Mouse (Mus musculus) midbrain, embryonic 14.5 days (tissue): ENCODE measurements around the gene D6Ertd527e. TPM values are rescaled to one million over a fixed set of nuclear protein-coding genes. Genes with fewer than 3 reads are reported as not detected.

Experiments used
- ATAC-seq: fragments of 200-750 bp; cut with Nextera tagmentation; 2 replicates; pipeline ENCODE4 v1.8.0; 2017; ENCODE audit warnings: moderate number of reproducible peaks, moderate library complexity; ENCODE audit not compliant: low FRiP score, low TSS enrichment
- DNase-seq: peaks from one replicate; pipeline ENCODE4 v3.0.0-alpha.2; 2015
- H3K27ac ChIP-seq: fragments of 300-500 bp; sonication (generic); replicated peaks from 2 replicates; pipeline ENCODE4 v1.5.1; 2014; ENCODE audit warnings: mild to moderate bottlenecking, low read depth, low read length, moderate library complexity
- H3K27me3 ChIP-seq: fragments of 300-500 bp; sonication (generic); 2 replicates; pipeline ENCODE4 v1.6.1; 2014; ENCODE audit warnings: low read length, control low read depth, mixed read lengths; ENCODE audit not compliant: control insufficient read depth, insufficient read depth
- H3K36me3 ChIP-seq: fragments of 300-500 bp; sonication (generic); 2 replicates; pipeline ENCODE4 v1.6.1; 2014; ENCODE audit warnings: low read length, control low read depth; ENCODE audit not compliant: control insufficient read depth, insufficient read depth
- H3K4me1 ChIP-seq: fragments of 300-500 bp; sonication (generic); 2 replicates; pipeline ENCODE4 v1.6.1; 2014; ENCODE audit warnings: mild to moderate bottlenecking, antibody characterized with exemption, low read length, control low read depth; ENCODE audit not compliant: control insufficient read depth, insufficient read depth
- H3K4me2 ChIP-seq: fragments of 300-500 bp; sonication (generic); 2 replicates; pipeline ENCODE4 v1.6.1; 2014; ENCODE audit warnings: mild to moderate bottlenecking, low read length, moderate library complexity
- H3K4me3 ChIP-seq: fragments of 300-500 bp; sonication (generic); replicated peaks from 2 replicates; pipeline ENCODE4 v1.5.1; 2014; ENCODE audit warnings: low read depth, low read length
- H3K9ac ChIP-seq: fragments of 300-500 bp; sonication (generic); replicated peaks from 2 replicates; pipeline ENCODE4 v1.6.1; 2014; ENCODE audit warnings: mild to moderate bottlenecking, low read length, moderate library complexity
- H3K9me3 ChIP-seq: fragments of 300-500 bp; sonication (generic); 2 replicates; pipeline ENCODE4 v1.6.1; 2016; ENCODE audit warnings: low read length, control low read depth, mixed read lengths; ENCODE audit not compliant: control insufficient read depth
- WGBS: fragments of 180-500 bp; shearing (Covaris S2); extraction: QIAGEN DNeasy Blood & Tissue Kit; methylation state at CpG from one replicate; pipeline ENCODE4 v1.1.7; 2014; 5-methylcytosine and 5-hydroxymethylcytosine counted together
- polyA plus RNA-seq: library from polyadenylated mRNA; unstranded; fragments of >200 nt; fragmentation: Nextera tagmentation; extraction: Ambion mirVana; gene quantifications from 2 replicates; pipeline ENCODE4 v1.2.1, GENCODE M21; 2014

Gene D6Ertd527e
- polyA plus RNA-seq, 1 experiment from 2014 or later, result not detected

DNA sequence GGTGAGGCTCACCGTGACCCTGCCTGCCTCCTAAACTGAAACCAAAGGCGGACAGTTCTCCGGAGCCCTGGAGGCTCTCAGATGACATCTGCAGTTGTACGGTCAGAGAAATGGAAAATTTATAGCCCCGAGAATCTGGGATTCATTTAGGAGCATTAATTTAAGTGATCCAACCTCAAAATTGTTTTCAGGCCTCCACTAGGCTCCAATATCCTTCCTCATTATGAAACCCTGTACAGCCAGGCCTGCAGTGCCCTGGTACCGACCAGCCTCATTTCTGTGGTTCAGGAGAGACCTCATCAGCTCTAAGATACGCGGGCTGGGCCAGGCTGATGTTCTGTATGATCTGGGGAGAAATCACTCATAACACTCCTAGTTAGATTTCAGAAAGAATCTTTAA, 46.9 kb downstream of the D6Ertd527e start:
- Histone ChIP-seq H3K27me3 (no peaks in the 10 kb centered on the region), H3K9ac (no peak overlapping the region), H3K4me3 (no peak overlapping the region), H3K4me1 (no peaks in the 10 kb centered on the region), H3K4me2 (no peak overlapping the region), H3K9me3 (no peaks in the 10 kb centered on the region), H3K36me3 (no peaks in the 10 kb centered on the region), H3K27ac (no peak overlapping the region)
- DNase-seq (no peak), ATAC-seq (no peak)
- WGBS, result 95% methylated on average over 8 of the region's 8 CpGs

DNA sequence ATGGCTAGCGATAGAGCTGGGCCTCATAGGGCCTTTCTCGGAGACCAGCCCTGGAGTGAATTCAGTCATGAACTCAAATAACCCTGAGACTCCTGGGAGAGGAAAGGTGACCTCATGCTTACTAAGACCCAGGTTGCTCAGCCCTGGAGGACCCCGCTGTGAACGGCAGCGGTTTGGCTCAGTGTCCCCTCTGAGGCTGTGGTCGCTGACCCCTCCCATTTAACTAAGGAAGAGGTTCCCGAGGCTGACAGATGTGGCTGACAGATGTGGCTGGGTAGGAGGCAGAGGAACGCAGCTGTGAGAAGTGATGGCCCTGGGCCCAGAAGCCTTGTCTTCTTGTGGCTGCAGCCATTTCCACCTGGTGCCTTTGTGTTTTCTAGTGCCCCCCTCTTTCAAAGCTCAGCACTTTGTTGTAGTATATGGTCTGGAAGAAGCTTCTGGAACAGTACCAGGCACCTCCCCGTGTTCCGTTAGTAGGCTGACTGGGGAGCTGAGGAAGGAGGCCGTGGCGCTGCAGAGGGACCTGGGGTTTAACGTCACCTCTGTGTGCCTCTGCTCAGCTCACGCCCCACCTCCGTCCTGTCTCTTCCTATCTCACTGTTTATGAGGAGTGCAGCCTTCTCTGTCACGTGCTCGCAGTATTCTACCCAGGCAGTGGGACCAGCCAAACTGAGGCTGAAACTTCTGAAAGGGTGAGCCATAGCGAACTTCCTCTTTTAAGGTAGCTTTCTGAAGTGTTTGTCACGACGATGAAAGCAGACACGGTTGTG, 48.1 kb downstream of the D6Ertd527e start:
- no peaks in the 10 kb centered on the region for H3K27me3 ChIP-seq
- no peak overlapping the region for H3K9ac ChIP-seq
- 83% methylated on average over 21 of the region's 21 CpGs for WGBS
- no peak overlapping the region for H3K4me3 ChIP-seq
- DNase-seq (no peak), ATAC-seq (no peak)
- no peak overlapping the region for H3K27ac ChIP-seq
- H3K4me1 ChIP-seq, result no peaks in the 10 kb centered on the region
- no peaks in the 10 kb centered on the region for H3K9me3 ChIP-seq
- H3K36me3 ChIP-seq, result no peaks in the 10 kb centered on the region
- H3K4me2 ChIP-seq, result no peak overlapping the region

DNA sequence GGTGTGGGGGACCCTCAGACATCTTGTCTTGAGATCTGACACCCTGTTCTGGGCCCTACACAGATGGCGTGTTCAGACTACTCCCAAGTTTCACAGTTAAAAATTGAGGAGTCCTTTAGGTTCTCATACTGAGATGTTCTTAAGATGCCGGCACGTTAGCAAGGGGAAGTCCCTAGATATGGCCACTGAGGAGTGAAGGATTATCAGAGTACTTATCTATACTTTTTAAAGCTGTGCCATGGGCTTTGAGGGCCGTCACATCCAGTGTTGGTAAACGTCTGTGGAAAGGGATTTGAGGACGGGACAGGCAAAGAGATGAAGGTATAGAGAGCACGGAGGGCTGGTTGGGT, 48.7 kb downstream of the D6Ertd527e start:
- no peak overlapping the region for H3K4me2 ChIP-seq
- no peak for ATAC-seq
- WGBS, result 88% methylated on average over 7 of the region's 7 CpGs

DNA sequence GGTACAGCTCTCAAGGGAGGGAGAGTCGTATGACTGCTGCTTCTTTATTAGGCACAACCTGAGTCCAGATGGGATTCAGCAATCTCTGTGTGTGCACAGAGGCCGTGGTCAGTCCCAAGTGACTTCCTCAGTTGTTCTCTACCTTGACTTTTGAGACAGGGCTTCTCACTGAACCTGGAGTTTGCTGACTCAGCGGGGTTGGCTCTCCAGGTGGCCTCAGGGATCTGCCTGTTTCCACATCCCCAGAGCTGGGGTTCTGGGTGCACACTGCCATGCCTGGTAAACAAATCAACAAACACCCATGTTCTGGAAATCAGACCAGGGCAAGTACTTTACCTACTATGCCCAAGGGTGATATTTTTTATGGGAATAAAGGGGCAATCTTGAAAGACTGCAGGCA, 49.3 kb downstream of the D6Ertd527e start:
- no peak for DNase-seq
- H3K9me3 ChIP-seq, result no peaks in the 10 kb centered on the region
- H3K4me1 ChIP-seq, result no peaks in the 10 kb centered on the region
- no peak overlapping the region for H3K4me3 ChIP-seq
- H3K27ac ChIP-seq, result no peak overlapping the region
- H3K9ac ChIP-seq, result no peak overlapping the region
- no peaks in the 10 kb centered on the region for H3K27me3 ChIP-seq
- no peak for ATAC-seq
- WGBS, result 91% methylated on average over 3 of the region's 3 CpGs
- no peaks in the 10 kb centered on the region for H3K36me3 ChIP-seq
- H3K4me2 ChIP-seq, result no peak overlapping the region

More for the DNA sequence above, 48.7 kb downstream of the D6Ertd527e start:
- Histone ChIP-seq H3K4me3 (no peak overlapping the region), H3K9ac (no peak overlapping the region), H3K4me1 (no peaks in the 10 kb centered on the region), H3K27me3 (no peaks in the 10 kb centered on the region), H3K36me3 (no peaks in the 10 kb centered on the region), H3K27ac (no peak overlapping the region), H3K9me3 (no peaks in the 10 kb centered on the region)
- DNase-seq, result no peak

DNA sequence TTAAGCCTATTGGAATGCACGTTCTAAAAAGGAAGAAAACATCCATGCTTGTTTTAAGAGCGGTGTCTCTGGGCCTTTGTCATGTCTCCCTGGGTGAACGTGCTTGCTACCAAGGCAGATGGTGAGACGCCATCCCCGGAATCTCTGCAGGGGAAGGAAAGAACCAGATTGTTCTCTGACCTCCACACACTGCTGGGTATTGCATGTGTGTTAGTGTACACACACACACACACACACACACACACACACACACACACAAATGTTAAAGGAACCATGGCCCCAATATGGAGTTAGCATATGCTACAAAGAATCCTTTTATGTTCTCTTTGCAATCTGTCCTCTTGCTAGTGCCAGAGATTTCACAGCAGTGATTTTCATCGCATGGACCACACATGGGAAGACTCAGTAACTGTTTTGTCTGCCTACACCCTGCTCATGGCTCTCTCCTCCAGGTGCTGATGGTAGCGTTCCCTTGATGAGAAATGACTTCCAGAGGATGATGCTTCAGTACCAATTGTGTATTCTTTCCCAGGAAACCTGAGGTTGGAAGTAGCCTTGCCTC, 53.6 kb downstream of the D6Ertd527e start:
- Histone ChIP-seq H3K27me3 (no peaks in the 10 kb centered on the region), H3K4me2 (no peak overlapping the region), H3K9ac (no peak overlapping the region), H3K36me3 (no peaks in the 10 kb centered on the region), H3K4me3 (no peak overlapping the region), H3K4me1 (no peaks in the 10 kb centered on the region), H3K9me3 (no peaks in the 10 kb centered on the region), H3K27ac (no peak overlapping the region)
- whole genome bisulfite sequencing, result 85% methylated on average over 7 of the region's 7 CpGs
- DNase-seq (no peak), ATAC-seq (no peak)

DNA sequence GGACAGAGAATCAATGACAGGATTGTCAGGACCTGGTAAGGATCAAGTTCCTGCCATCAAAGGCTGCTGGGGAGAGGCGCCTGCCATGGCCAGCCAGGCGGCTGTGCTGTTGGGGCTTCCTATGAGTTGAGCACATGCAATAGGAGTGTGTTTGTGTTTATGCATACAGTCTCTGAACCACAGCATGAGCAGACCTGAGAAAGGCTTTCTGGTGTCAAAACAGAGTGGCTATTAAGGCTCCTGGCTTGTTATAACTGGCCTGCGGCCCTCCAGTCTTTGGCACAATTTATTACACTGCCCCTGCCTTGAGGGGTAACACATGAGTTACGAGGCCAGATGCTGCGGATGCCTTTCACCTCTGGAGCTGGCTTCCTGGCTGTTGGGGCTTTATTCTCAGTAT, 55.6 kb downstream of the D6Ertd527e start:
- no peaks in the 10 kb centered on the region for H3K9me3 ChIP-seq
- 0 out of 2 replicates have a peak, but pooled peaks cover 3% of the 10 kb centered on the region for H3K4me1 ChIP-seq
- H3K36me3 ChIP-seq, result no peaks in the 10 kb centered on the region
- no peak overlapping the region for H3K4me3 ChIP-seq
- WGBS, result 95% methylated on average over 5 of the region's 5 CpGs
- DNase-seq (no peak), ATAC-seq (no peak)
- no peaks in the 10 kb centered on the region for H3K27me3 ChIP-seq
- no peak overlapping the region for H3K4me2 ChIP-seq
- no peak overlapping the region for H3K27ac ChIP-seq
- no peak overlapping the region for H3K9ac ChIP-seq

DNA sequence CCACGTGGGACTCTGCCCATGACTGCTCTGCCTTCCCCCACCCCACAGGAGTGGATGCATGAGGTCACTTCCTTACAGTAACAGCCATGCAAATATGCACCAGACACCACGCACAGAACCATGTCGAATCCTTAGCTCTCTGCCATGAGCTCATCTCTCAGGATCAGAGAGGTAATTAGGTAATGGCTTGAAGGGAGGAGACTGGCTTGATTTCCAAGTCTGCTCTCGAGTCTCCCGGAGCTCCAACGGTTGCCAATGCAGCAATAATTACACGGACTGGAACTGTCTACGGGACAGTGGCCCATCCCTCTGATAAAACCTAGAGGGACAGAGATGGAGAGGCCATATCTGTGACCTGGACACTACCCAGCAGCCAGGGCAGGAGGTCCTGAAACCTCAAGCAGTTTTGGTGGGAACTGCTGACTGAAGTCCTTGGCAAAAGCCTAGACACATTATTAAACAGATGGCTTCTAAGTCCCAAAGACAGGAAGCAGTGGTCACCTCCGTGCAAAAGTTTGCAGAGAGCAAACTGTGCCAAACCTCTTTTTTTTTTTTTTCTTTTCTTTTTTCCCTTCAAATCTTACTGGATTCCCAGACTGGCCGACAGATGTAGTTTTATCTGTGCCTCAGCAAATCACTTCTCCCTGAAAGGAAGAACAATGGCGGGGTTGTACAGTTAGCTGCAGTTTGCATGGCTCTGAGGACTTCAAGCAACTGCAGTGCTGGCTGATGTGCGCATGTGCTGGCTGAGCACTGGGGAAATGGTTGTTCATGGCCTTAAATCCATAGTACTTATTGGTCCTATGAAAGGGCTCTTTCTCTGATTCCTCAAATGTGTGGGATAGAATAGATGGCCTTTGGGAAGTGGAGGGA, 57.1 kb downstream of the D6Ertd527e start:
- ATAC-seq (no peak), DNase-seq (no peak)
- Histone ChIP-seq H3K27me3 (no peaks in the 10 kb centered on the region), H3K27ac (no peak overlapping the region), H3K36me3 (no peaks in the 10 kb centered on the region), H3K4me2 (no peak overlapping the region), H3K9ac (no peak overlapping the region), H3K4me1 (peaks cover 12% of the 10 kb centered on the region; the same call in 1 of the 2 replicates), H3K4me3 (no peak overlapping the region), H3K9me3 (no peaks in the 10 kb centered on the region)
- WGBS, result 81% methylated on average over 12 of the region's 12 CpGs
